Mouse (Mus musculus) layer of hippocampus, adult 18-20 months (tissue): ENCODE data around the gene Zfp879. TPM values are rescaled to one million over a fixed set of nuclear protein-coding genes. Genes with fewer than 3 reads are reported as not detected.

Experiments used
- total RNA-seq, 2 experiments: library from RNA; stranded (reverse); gene quantifications; 2 replicates each; pipeline ENCODE4 v1.2.3; 2021

Zfp879 gene
- total RNA-seq, 2 experiments from 2014 or later: 2.8 to 3.3 TPM

Other genes with a start within 250 kb of the Zfp879 start
- 10 to 100 TPM; 13.7 to 16.8 TPM for gene Adamts2, start 239.5 kb downstream of the Zfp879 start, total RNA-seq
- 10 to 100 TPM; 41.7 to 45.2 TPM for gene Zfp354c, start 13.8 kb downstream of the Zfp879 start, total RNA-seq
- gene Grm6, start 9.1 kb upstream of the Zfp879 start, total RNA-seq: not detected
- gene Zfp454, start 46.1 kb upstream of the Zfp879 start, total RNA-seq: 1 to 10 TPM; 5.2 to 7.2 TPM
- gene Zfp2, start 74.6 kb upstream of the Zfp879 start, total RNA-seq: 10 to 100 TPM; 20.2 to 21.6 TPM
- 1 to 10 TPM; 6.6 to 7.0 TPM for gene Zfp354b, start 90.1 kb upstream of the Zfp879 start, total RNA-seq
- gene 4933414I15Rik, start 102.2 kb upstream of the Zfp879 start, total RNA-seq: not detected
- not detected for gene Prop1, start 112.2 kb upstream of the Zfp879 start, total RNA-seq
- not detected for gene Olfr1378, start 125.0 kb upstream of the Zfp879 start, total RNA-seq
- not detected for gene Olfr1377, start 140.4 kb upstream of the Zfp879 start, total RNA-seq
- not detected for gene Olfr51, start 162.0 kb upstream of the Zfp879 start, total RNA-seq
- gene Olfr54, start 172.7 kb upstream of the Zfp879 start, total RNA-seq: not detected
- gene Olfr1375, start 206.6 kb upstream of the Zfp879 start, total RNA-seq: not detected
- gene Zfp354a, start 217.7 kb upstream of the Zfp879 start, total RNA-seq: 10 to 100 TPM in 1 of 2 experiments, 1 to 10 TPM in 1; 10.0 to 11.7 TPM